Mouse (Mus musculus) adrenal gland, postnatal 4 days (tissue): Measurements from ENCODE around the gene Bpifb2. TPM values are rescaled to one million over a fixed set of nuclear protein-coding genes. Genes with fewer than 3 reads are reported as not detected.
"Not testable (repeated sequence)": the region's sequence is repeated elsewhere in the genome, so short reads cannot be mapped to it uniquely, and the experiment has no call there.

Experiments used
- DNase-seq, 2 experiments: peaks; one replicate each; pipeline ENCODE4 v3.0.0; 2021 to 2022; ENCODE audit warnings: low spot score in 2 of 2, mixed read lengths in 2 of 2
- long read RNA-seq, 2 experiments: library from polyadenylated mRNA; stranded (forward); transcript quantifications; one replicate each; pipeline ENCODE4 v2.0.0; 2021
- total RNA-seq, 2 experiments: library from RNA; stranded (reverse); gene quantifications; 2 replicates each; pipeline ENCODE4 v1.2.3; 2021

The Bpifb2 gene
- total RNA-seq: under 1 TPM in 1 of 2 experiments, not detected in 1; 0.17 TPM
- long read RNA-seq, experiment 1: 0 reads
- long read RNA-seq, experiment 2: 0 reads

- no peak for DNase-seq
Measured at GRCm38 (mm10) chr2:153874745-153875144, at the start of gene Bpifb2. Gene Bpifb2 (plus strand): TSS chr2:153875045.

- DNase-seq: not testable (repeated sequence)
Measured at GRCm38 (mm10) chr2:153825900-153826299, 48.9 kb upstream of the Bpifb2 start.

DNA sequence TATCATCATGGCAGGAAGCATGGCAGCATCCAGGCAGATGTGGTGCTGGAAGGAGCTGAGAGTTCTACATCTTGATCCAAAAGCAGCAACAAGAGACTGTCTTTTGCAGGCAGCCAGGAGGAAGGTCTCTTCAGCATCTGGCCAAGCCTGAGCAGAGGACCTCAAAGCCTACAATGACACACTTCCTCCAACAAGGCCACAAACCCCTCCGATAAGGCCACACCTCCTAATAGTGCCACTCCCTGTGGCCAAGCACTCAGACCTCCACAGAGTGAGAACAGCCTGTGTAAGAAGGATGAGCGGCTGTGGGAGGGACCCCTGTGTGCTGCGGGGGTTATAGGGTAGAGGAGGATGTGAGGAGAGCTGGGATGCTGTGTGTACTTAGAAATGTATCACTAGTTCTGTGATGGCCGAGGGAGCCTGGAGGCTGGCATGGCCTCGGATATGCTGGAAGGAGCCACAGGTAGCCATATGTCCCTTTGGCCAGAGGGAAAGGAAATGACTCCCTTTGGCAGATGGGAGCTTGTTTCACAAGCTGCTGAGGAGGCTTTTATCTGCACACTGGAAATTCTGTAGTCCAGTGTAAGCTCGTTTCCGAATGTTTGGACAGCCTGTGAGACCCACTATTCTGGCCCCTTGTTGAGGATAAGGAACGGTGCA is 47.5 kb upstream of the Bpifb2 start:
- DNase-seq: no peak

GRCm38 (mm10) chr2:153828704-153829103 is 46.1 kb upstream of the Bpifb2 start:
- no peak for DNase-seq

- no peak for DNase-seq
Measured at GRCm38 (mm10) chr2:153833291-153833690, 41.6 kb upstream of the Bpifb2 start.

DNA sequence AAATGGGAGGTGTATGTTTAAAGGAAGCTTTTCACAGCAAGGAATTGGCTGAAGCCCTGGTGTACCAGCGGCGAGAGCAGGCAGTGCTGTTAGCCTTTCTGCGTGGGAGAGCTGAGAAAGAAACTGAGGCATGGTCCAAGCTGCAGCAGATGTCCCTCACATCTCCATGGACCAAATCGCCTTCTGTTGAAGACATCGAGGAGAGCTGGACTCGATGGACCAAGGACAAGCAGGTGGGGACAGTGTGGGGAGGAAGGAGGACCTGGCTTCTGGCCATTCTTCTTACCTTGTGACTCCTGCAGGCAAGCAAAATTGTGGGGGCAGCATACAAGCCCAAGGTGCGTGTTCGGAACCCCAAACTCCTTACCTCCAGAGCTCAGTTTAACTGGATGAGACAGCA is 32.0 kb upstream of the Bpifb2 start:
- no peak for DNase-seq

DNA sequence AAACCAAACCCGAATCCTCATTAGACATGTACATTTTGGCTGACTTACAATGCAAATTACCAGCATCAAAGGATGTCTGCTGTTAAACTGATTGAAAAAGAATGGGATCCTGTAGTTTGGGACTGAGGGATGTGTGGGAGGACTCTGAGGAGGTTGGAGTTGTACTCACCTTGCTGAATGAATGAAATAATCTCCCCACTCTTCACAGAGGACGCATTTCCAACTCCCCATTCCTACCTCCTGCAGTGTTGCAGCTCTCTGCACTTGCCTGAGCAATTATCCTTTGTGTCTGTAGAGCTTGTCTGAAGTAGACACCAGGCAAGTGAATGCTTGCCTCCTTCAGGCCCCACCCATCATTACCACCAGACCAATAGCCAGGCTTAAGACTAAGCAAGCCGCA is 26.5 kb upstream of the Bpifb2 start:
- DNase-seq: no peak

DNA sequence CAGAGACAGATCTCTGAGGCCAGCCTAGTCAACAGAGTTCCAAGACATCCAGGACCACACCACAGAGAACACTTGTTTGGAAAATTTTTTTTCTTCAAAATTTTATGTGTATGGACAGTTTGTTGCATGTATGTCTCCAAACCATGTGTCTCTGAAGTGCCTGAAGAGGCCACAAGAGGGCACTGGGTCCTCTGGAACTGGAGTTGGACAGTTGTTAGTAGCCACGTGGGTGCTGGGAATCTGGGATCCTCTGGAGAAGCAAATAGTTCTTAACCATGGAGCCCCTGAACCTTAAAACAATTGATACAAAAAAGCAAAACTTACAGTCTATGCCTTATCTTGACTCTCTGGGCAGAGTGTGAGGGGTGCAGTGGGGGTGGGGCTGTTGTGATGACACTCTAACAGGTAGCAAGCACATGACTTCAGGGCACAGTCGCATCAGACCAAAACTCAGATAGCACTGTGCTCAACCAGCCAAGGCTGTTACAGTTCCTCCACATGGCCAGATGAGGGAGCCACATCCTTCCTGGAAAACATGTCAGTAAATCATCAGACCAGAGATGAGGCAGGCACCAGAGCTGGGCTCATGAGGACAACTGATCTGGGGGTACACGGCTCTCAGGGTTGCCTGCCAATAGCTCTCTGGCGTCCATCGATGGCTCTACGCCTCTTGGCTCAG is 24.4 kb upstream of the Bpifb2 start:
- DNase-seq: no peak

DNA sequence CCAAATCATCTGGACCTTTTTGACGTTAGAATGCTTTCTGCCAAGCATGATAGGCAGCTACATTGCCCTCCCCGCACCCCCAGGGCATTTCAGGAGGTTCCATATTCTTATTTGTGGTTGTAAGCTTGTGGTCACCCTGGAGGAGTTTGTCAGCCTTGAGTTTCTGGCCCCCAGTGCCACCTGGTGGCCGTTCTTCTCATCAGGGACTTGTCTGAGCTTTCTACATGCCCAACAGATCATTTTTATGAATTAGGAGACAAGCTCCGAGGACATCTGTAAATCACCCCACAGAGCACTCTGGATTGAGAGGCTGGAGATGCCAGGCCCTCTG is 23.9 kb upstream of the Bpifb2 start:
- peak in 1 of 2 experiments; percentile 29 for DNase-seq

GRCm38 (mm10) chr2:153853544-153853943 is 21.3 kb upstream of the Bpifb2 start:
- no peak for DNase-seq

DNA sequence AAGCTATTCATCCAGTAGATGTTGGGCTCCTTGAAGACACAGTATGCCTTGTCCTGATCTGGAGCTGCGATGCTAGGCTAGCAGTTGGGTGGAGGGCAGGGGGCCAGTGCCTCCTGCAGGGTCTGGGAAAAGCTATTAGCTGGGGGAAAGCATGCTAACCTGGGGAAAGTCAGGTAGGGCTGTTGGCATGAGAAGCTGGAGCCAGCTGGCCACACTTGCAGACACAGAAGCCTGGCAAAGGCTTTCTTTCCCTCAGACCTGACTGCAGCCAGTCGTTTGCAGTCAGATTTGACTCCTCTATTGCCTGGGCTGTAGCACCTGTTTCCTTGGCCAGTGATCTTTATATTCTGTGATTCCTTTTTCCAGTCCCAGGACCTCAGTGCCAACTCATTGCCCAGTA is 15.3 kb upstream of the Bpifb2 start:
- DNase-seq: no peak

DNA sequence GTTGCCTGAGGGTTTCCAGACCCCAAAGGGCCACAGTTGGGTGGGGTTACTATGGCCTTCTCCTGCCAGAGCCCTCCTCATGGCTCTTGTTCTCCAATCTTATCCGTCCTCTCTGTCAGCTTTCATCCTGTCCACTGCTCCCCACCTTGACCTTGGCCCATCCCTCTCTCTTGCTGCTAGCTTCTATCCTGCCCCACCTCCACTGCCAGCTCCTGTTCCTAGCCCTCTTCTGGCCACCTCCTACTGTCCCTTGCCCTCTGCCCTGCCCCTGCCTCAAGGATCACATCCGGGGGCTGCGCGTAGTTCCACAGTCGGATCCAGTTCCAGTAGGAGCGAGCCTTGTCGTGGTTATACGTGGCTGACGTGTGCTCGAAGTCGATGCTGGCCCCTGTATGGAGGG is 14.5 kb upstream of the Bpifb2 start:
- DNase-seq: no peak

- DNase-seq: no peak
Measured at GRCm38 (mm10) chr2:153860715-153861114, 14.1 kb upstream of the Bpifb2 start.

DNA sequence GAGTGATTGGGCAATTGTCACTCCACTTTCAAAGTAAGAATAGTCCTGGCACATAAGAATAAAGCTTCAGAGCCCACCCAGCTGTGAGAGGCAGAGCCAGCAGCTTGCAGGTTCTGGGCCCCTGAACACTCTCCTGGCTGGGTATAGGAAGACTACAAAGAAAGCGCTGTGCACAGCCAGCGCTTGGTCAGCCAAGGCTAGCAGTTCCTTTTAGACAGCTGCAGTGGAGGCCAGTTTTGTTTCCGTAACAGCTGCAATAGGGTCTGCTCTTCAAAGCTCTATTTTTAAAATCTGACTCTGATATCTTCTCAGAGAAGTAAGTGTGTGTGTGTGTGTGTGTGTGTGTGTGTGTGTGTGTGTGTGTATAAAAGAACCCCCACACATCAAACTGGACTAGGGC is 12.9 kb upstream of the Bpifb2 start:
- DNase-seq: no peak

DNA sequence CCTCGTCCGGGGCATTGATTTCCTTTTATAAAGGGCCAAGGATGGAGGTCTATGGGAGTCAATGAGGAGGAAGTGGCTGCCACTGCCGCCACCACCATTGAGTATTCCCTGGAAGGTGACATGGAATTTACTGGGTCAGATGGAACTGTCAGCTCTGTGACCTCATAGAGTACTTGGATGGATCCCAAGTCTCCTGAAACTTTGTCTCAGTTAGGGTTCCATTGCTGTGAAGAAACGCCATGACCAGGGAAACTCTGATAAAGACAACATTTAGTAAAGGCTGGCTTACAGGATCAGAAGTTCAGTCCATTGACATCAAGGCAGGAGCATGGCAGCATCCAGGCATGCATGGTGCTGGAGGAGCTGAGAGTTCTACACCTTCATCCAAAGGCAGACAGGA is 3.9 kb upstream of the Bpifb2 start, which contains the start of gene Sun5:
Sun5 (minus strand) TSS at position 101 of the 400 bp plus-strand sequence.
- DNase-seq: no peak

DNA sequence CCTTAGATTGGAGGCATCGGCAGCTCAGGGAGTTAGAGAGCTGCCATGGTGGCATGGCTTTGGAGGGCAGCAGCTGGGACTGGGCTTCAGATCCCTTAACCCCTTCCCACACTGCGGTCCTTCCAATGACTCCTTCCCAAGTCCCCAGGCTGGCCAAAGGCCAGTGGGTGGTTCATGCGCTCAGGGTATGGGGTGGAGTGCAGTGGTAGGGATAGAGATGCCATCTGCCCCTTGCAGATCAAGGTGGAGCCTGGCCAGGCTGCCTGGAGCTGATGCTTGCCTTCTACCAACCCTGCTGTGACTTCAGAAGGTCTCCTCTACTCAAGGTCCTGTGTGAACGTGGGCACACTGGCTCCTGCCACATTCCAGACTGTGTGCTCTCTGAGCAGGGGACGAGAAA is 24.3 kb downstream of the Bpifb2 start:
- no peak for DNase-seq

- no peak for DNase-seq
Measured at GRCm38 (mm10) chr2:153900088-153900487, 25.2 kb downstream of the Bpifb2 start, which contains the start of gene Bpifb6. Gene Bpifb6 (plus strand): TSS chr2:153900388.

DNA sequence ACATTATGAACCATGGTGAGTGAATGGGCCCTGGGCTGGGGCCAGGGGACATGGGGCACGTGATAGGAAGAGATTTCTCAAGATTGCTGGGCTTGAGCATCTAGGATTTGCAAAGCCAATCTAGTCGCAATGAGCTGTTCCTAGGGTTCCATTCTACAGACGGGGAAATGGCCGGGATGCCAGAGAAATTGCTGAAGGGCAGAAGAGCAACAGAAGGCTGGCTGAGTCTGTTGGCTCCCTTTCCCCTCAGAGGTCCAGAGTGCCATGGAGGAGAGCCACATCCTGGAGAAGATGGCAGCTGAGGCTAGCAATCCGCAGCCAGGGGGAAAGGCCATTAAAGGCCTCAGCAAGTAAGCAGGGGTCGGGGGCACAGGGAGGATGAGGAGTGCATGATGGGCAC is 27.9 kb downstream of the Bpifb2 start:
- DNase-seq: no peak

DNA sequence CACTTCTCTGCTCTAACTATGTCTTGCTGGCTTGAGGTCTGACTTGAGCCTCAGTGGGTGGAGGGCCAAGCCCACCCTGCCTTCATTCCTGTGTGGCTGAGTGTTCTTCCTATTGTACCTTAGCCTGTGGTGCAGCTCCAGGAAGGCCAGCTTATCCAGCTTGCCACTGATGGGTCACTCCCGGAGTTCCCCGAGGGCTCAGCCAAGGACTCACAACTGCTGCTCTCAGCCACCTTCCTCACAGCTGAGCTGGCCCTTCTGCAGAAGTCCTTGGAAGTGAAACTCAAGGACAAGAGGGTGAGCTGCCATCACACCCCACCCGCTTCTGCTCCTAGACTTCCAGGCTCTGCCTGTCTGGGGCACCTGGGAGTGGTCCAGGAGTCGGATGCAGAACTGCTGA is 31.8 kb downstream of the Bpifb2 start:
- DNase-seq: peak in 1 of 2 experiments; percentile 11

DNA sequence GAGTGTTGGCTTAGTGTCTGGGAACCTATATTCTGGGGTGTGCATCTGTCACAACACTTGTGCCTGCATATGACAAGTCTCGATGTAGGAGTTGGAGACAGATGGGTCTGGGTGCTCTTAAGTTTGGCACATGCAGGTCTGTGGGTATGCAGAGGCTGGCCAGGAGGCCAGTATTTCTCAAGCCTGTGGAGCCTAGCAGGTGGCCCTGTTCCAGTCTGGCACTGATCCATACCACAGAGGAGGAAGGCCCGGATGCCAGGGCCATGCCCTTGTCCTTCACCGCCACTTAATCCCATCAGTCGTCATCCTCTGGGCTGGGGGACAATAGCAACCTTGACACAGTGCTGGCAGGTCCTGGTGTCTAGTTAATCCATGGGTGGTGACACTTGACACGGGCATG is 39.3 kb downstream of the Bpifb2 start:
- peak; percentile 36 to 49 for DNase-seq

DNA sequence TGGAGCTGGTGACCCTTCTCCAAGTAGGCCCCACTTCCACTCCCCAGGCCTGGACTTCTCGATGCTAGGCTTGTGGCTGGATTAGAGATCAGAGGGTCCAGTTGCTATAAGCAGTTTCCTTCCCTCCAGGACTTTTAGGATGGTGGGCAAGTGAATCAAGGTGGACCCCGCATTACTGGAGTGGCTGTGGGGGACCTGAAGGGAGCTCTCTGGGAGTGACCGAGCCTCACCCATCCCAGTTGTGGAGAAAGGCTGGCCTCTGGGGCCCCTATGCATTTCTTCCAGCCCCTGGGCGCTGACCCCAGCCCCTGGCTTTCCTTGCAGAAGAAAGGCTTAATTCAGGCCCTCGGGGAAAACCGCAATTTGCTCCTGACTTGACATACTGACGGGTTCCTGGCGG is 43.1 kb downstream of the Bpifb2 start, which contains the start of gene Bpifb3:
Bpifb3 (plus strand) TSS at position 301 of the 400 bp plus-strand sequence.
- DNase-seq: no peak

GRCm38 (mm10) chr2:153921246-153921645 is 46.4 kb downstream of the Bpifb2 start:
- no peak for DNase-seq
